Mouse (Mus musculus): Measurements from ENCODE around the gene Ntm.

GRCm38 (mm10) chr9:29457976-29458572, 504.9 kb downstream of the Ntm start:
- TF ChIP-seq CTCF (IDR thresholded peaks at IDR 0.05), result peak; percentile 81
- TF ChIP-seq POLR2A (IDR thresholded peaks at IDR 0.05; ENCODE audit: insufficient read depth, low read depth, low read length), result no peak

All from heart, adult 2 months (tissue).